ENCODE assay signal across 7 mouse cellular contexts in genomic region chr4:117218517-117219219, GRCm38 (mm10). TPM values are rescaled to one million over a fixed set of nuclear protein-coding genes. Genes with fewer than 3 reads are reported as not detected.
DNase-seq lines count a peak whose midpoint lies in the region; ATAC-seq and TF ChIP-seq lines count a peak whose summit lies in the region.

No protein-coding gene starts in this region.

- peak; percentile 62 for DNase-seq in MN1 (ENCODE audit: low spot score)
- peak; percentile 93 for DNase-seq in kidney, postnatal 0 days (ENCODE audit: low spot score)
- DNase-seq in lung, embryonic 14.5 days, result peak; percentile 85
- peak; percentile 88 for DNase-seq in retina, embryonic 14.5 days (ENCODE audit: low spot score)

- H3K36me3 ChIP-seq in heart, embryonic 12.5 days, result no peaks in the 10 kb centered on the region
- H3K36me3 ChIP-seq in kidney, postnatal 0 days (ENCODE audit: insufficient read depth, low read length), result no peaks in the 10 kb centered on the region
- H3K36me3 ChIP-seq in lung, embryonic 14.5 days (ENCODE audit: insufficient read depth), result no peaks in the 10 kb centered on the region

- 35% methylated on average over 10 of the region's 10 CpGs for WGBS in heart, embryonic 12.5 days
- 32% methylated on average over 10 of the region's 10 CpGs for WGBS in kidney, postnatal 0 days
- 32% methylated on average over 10 of the region's 10 CpGs for WGBS in lung, embryonic 14.5 days

- no peaks in the 10 kb centered on the region for H3K4me1 ChIP-seq in heart, embryonic 12.5 days (replicated peaks)
- 0 out of 2 replicates have a peak, but pooled peaks cover 3% of the 10 kb centered on the region for H3K4me1 ChIP-seq in kidney, postnatal 0 days (replicated peaks; ENCODE audit: insufficient read depth, low read length)
- no peaks in the 10 kb centered on the region for H3K4me1 ChIP-seq in lung, embryonic 14.5 days (ENCODE audit: insufficient read depth)

- TF ChIP-seq CTCF in kidney, postnatal 0 days (IDR thresholded peaks at IDR 0.05; ENCODE audit: low read depth), result peak; percentile 96
- peak; percentile 93 for TF ChIP-seq CTCF in lung, embryonic 14.5 days (IDR thresholded peaks at IDR 0.05; ENCODE audit: low read depth)

- H3K9me3 ChIP-seq in heart, embryonic 12.5 days (replicated peaks), result no peaks in the 10 kb centered on the region
- no peaks in the 10 kb centered on the region for H3K9me3 ChIP-seq in kidney, postnatal 0 days (replicated peaks; ENCODE audit: low read length)
- no peaks in the 10 kb centered on the region for H3K9me3 ChIP-seq in lung, embryonic 14.5 days (ENCODE audit: low read depth, low read length)

- 0 out of 2 replicates have a peak, but pooled peaks cover 4% of the 10 kb centered on the region for H3K27me3 ChIP-seq in heart, embryonic 12.5 days (replicated peaks)
- H3K27me3 ChIP-seq in kidney, postnatal 0 days (ENCODE audit: insufficient read depth, low read length), result no peaks in the 10 kb centered on the region
- H3K27me3 ChIP-seq in lung, embryonic 14.5 days (ENCODE audit: insufficient read depth, low read length), result no peaks in the 10 kb centered on the region

- ATAC-seq in CD4-positive, CD25-positive, alpha-beta regulatory T cell, adult 4 months, result peak; percentile 81
- ATAC-seq in common myeloid progenitor, adult 5-6 weeks (replicated peaks; ENCODE audit: low read depth, poor library complexity, severe bottlenecking), result peak; percentile 89
- 0 out of 2 replicates have a peak, but pooled peaks have one; percentile 25 for ATAC-seq in heart, embryonic 12.5 days (ENCODE audit: insufficient number of reproducible peaks, low FRiP score)
- ATAC-seq in kidney, postnatal 0 days (replicated peaks; ENCODE audit: low FRiP score, low read depth), result peak; percentile 36; the same call in 1 of the 2 replicates
- peak; percentile 71 for ATAC-seq in lung, embryonic 14.5 days (ENCODE audit: insufficient read depth)

- H3K4me2 ChIP-seq in heart, embryonic 12.5 days, result no peak overlapping the region
- H3K4me2 ChIP-seq in kidney, postnatal 0 days (ENCODE audit: low read length), result no peak overlapping the region
- H3K4me2 ChIP-seq in lung, embryonic 14.5 days, result 0 out of 2 replicates have a peak overlapping the region, but pooled peaks have one; percentile 28

- H3K27ac ChIP-seq in heart, embryonic 12.5 days (ENCODE audit: poor library complexity, severe bottlenecking), result no peak overlapping the region
- H3K27ac ChIP-seq in kidney, postnatal 0 days, result no peak overlapping the region
- H3K27ac ChIP-seq in lung, embryonic 14.5 days (ENCODE audit: low read depth), result no peak overlapping the region

- no peak overlapping the region for H3K9ac ChIP-seq in heart, embryonic 12.5 days
- H3K9ac ChIP-seq in kidney, postnatal 0 days (ENCODE audit: low read depth, low read length), result no peak overlapping the region
- H3K9ac ChIP-seq in lung, embryonic 14.5 days, result no peak overlapping the region

- H3K4me3 ChIP-seq in heart, embryonic 12.5 days, result no peak overlapping the region
- no peak overlapping the region for H3K4me3 ChIP-seq in kidney, postnatal 0 days (replicated peaks; ENCODE audit: low read depth, low read length)
- H3K4me3 ChIP-seq in lung, embryonic 14.5 days (ENCODE audit: low read depth, low read length), result no peak overlapping the region

RNA-seq across cellular contexts. Expression of gene Tmem53, which starts 33.1 kb away (rescaled TPM):
- polyA plus RNA-seq in CD4-positive, CD25-positive, alpha-beta regulatory T cell, adult 4 months (2017; shearing (Covaris generic)), result under 1 TPM; 0.55 to 0.75 TPM
- total RNA-seq in common myeloid progenitor, adult 5-6 weeks (2017), result not detected in 2 replicates
- 18.2 and 19.6 TPM in 2 replicates for polyA plus RNA-seq in heart, embryonic 12.5 days (2016; fragmentation: Nextera tagmentation; extraction: Ambion mirVana)
- polyA plus RNA-seq in kidney, postnatal 0 days (2015; fragmentation: Nextera tagmentation; extraction: Ambion mirVana), result 34.4 and 40.5 TPM in 2 replicates
- polyA plus RNA-seq in lung, embryonic 14.5 days (2014; fragmentation: Nextera tagmentation; extraction: Ambion mirVana), result 10.7 and 12.4 TPM in 2 replicates

RNA-seq across cellular contexts. Expression of gene Armh1, which starts 33.3 kb away (rescaled TPM):
- not detected for polyA plus RNA-seq in CD4-positive, CD25-positive, alpha-beta regulatory T cell, adult 4 months (2017; shearing (Covaris generic))
- total RNA-seq in common myeloid progenitor, adult 5-6 weeks (2017), result not detected in 2 replicates
- 0.37 and 0.70 TPM in 2 replicates for polyA plus RNA-seq in heart, embryonic 12.5 days (2016; fragmentation: Nextera tagmentation; extraction: Ambion mirVana)
- 0.18 and 0.59 TPM in 2 replicates for polyA plus RNA-seq in kidney, postnatal 0 days (2015; fragmentation: Nextera tagmentation; extraction: Ambion mirVana)
- polyA plus RNA-seq in lung, embryonic 14.5 days (2014; fragmentation: Nextera tagmentation; extraction: Ambion mirVana), result 0.18 and 0.43 TPM in 2 replicates

RNA-seq across cellular contexts. Expression of gene Kif2c, which starts 36.2 kb away (rescaled TPM):
- 1 to 10 TPM; 2.8 to 8.7 TPM for polyA plus RNA-seq in CD4-positive, CD25-positive, alpha-beta regulatory T cell, adult 4 months (2017; shearing (Covaris generic))
- 33.7 and 40.7 TPM in 2 replicates for total RNA-seq in common myeloid progenitor, adult 5-6 weeks (2017)
- polyA plus RNA-seq in heart, embryonic 12.5 days (2016; fragmentation: Nextera tagmentation; extraction: Ambion mirVana), result 51.8 and 53.4 TPM in 2 replicates
- polyA plus RNA-seq in kidney, postnatal 0 days (2015; fragmentation: Nextera tagmentation; extraction: Ambion mirVana), result 24.6 and 27.2 TPM in 2 replicates
- 78.9 and 85.9 TPM in 2 replicates for polyA plus RNA-seq in lung, embryonic 14.5 days (2014; fragmentation: Nextera tagmentation; extraction: Ambion mirVana)

Comparison
In these comparisons a context has a peak if more than half of its experiments do, and no peak if none do; other contexts are left out.
1. ATAC-seq: peak in every context shown above with its lines; median percentile 89 in common myeloid progenitor, adult 5-6 weeks; 81 in CD4-positive, CD25-positive, alpha-beta regulatory T cell, adult 4 months; 71 in lung, embryonic 14.5 days; 36 in kidney, postnatal 0 days; 25 in heart, embryonic 12.5 days.